Mouse (Mus musculus) C2C12 (cell line): ENCODE results near the gene Lrrc49.

Source experiments
- CEBPB ChIP-seq: IDR thresholded peaks from one replicate; pipeline ENCODE4 v1.6.1; 2011; ENCODE audit warnings: low read depth, mild to moderate bottlenecking, control low read depth, moderate library complexity
- CTCF ChIP-seq: IDR thresholded peaks from one replicate; pipeline ENCODE4 v1.5.1; 2011; ENCODE audit not compliant: control insufficient read depth, insufficient read depth, insufficient read length
- MAX ChIP-seq: IDR thresholded peaks from one replicate; pipeline ENCODE4 v1.6.1; 2011; ENCODE audit warnings: mild to moderate bottlenecking, control low read depth
- USF1 ChIP-seq: IDR thresholded peaks from one replicate; pipeline ENCODE4 v1.6.1; 2011; ENCODE audit warnings: low read depth, mild to moderate bottlenecking, control low read depth, moderate library complexity

DNA sequence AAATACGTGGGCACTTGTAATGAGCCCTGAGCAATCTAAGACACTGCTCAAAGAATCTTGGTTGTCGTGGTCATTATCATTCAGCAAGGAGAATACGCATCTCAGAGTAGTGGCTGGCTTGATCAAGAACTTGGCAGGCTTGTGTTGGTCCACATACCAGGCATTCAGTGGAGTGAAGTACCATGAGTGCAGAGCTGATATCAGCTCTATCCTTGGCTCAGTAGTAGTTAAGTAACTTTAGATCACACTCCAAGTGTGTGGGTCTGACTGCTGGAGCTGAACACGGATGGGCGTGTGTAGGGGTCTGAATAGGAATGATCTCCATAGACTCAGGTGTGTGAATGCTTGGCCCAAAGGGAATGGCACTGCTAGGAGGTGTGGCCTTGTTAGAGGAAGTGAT, 102.8 kb downstream of the Lrrc49 start:
- no peak for TF ChIP-seq CTCF
- TF ChIP-seq CEBPB, result no peak
- no peak for TF ChIP-seq MAX
- TF ChIP-seq USF1, result no peak
